Mouse (Mus musculus) hindbrain, embryonic 15.5 days (tissue): ENCODE measurements around the gene Hdac4. TPM values are rescaled to one million over a fixed set of nuclear protein-coding genes. Genes with fewer than 3 reads are reported as not detected.

Source experiments
- ATAC-seq: fragments of 200-750 bp; cut with Nextera tagmentation; 2 replicates; pipeline ENCODE4 v1.8.0; 2017; ENCODE audit warnings: low read depth, moderate number of reproducible peaks, moderate TSS enrichment; ENCODE audit not compliant: low FRiP score
- H3K27ac ChIP-seq: fragments of 300-500 bp; sonication (generic); replicated peaks from 2 replicates; pipeline ENCODE4 v1.5.1; 2015; ENCODE audit warnings: mild to moderate bottlenecking, inconsistent platforms
- H3K27me3 ChIP-seq: fragments of 300-500 bp; sonication (generic); 2 replicates; pipeline ENCODE4 v1.6.1; 2015; ENCODE audit warnings: control low read depth, inconsistent platforms
- H3K36me3 ChIP-seq: fragments of 300-500 bp; sonication (generic); 2 replicates; pipeline ENCODE4 v1.6.1; 2015; ENCODE audit warnings: control low read depth, inconsistent platforms
- H3K4me1 ChIP-seq: fragments of 300-500 bp; sonication (generic); replicated peaks from 2 replicates; pipeline ENCODE4 v1.6.1; 2015; ENCODE audit warnings: control low read depth, inconsistent platforms
- H3K4me2 ChIP-seq: fragments of 300-500 bp; sonication (generic); 2 replicates; pipeline ENCODE4 v1.6.1; 2015; ENCODE audit warnings: moderate library complexity, mild to moderate bottlenecking, inconsistent platforms
- H3K4me3 ChIP-seq: fragments of 300-500 bp; sonication (generic); 2 replicates; pipeline ENCODE4 v1.5.1; 2015; ENCODE audit warnings: mild to moderate bottlenecking, inconsistent platforms
- H3K9ac ChIP-seq: fragments of 300-500 bp; sonication (generic); 2 replicates; pipeline ENCODE4 v1.6.1; 2015; ENCODE audit warnings: inconsistent platforms
- H3K9me3 ChIP-seq: fragments of 300-500 bp; sonication (generic); 2 replicates; pipeline ENCODE4 v1.6.1; 2016; ENCODE audit warnings: control low read depth, inconsistent platforms
- WGBS: fragments of 180-500 bp; shearing (Covaris S2); methylation state at CpG from one replicate; pipeline ENCODE4 v1.1.7; 2015; 5-methylcytosine and 5-hydroxymethylcytosine counted together
- polyA plus RNA-seq: library from polyadenylated mRNA; unstranded; fragments of >200 nt; fragmentation: Nextera tagmentation; extraction: Ambion mirVana; gene quantifications from 2 replicates; pipeline ENCODE4 v1.2.1, GENCODE M21; 2015

The Hdac4 gene
- polyA plus RNA-seq, 1 experiment from 2014 or later: 32.4 TPM

DNA sequence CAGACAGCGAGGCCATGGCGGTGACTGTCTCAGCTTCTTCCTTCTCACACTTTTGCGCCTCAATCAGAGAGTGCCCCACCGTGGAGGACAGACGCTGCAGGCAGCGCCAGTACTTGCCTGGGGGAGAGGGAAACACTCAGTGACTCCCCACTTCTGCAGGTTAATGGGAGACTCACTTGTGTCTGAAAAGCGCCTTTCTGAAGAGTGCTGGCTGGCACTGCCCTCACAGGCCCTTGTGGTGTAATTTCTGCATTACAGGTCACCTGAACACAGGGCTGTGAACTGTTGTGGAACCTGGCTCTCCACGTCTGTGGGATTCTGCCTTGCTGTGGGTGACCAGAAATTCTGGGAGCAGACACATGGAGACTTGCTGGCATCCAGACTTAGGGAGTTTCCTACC lies 261.8 kb downstream of the Hdac4 start:
- H3K27me3 ChIP-seq: no peaks in the 10 kb centered on the region
- H3K9ac ChIP-seq: no peak overlapping the region
- no peak overlapping the region for H3K27ac ChIP-seq
- no peaks in the 10 kb centered on the region for H3K4me1 ChIP-seq
- H3K9me3 ChIP-seq: no peaks in the 10 kb centered on the region
- ATAC-seq: no peak
- H3K36me3 ChIP-seq: peaks cover 28% of the 10 kb centered on the region; the same call in 1 of the 2 replicates
- H3K4me2 ChIP-seq: no peak overlapping the region
- H3K4me3 ChIP-seq: no peak overlapping the region
- WGBS: 84% methylated on average over 8 of the region's 8 CpGs

DNA sequence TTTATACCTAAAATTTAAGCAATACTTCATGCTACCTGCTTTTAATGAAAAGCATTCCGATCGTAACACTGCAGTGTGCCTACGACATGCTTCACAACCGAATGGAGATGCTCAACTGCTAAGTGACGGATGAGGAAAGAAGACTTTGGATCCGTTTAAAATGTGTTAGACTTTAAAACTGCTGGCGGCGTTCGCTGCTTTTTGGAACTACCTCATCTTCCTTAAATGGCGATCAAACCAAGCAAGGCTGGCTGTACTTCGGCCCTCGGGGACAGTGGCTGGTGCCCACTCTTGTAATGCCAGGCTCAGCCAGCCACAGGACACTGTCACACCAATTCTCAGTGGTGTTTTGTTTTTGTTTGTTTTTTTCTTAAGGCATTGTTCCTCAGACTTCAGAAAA lies 263.3 kb downstream of the Hdac4 start:
- H3K4me3 ChIP-seq: no peak overlapping the region
- ATAC-seq: no peak
- no peaks in the 10 kb centered on the region for H3K27me3 ChIP-seq
- H3K27ac ChIP-seq: no peak overlapping the region
- no peaks in the 10 kb centered on the region for H3K9me3 ChIP-seq
- no peak overlapping the region for H3K4me2 ChIP-seq
- H3K9ac ChIP-seq: no peak overlapping the region
- H3K36me3 ChIP-seq: peaks cover 28% of the 10 kb centered on the region; the same call in 1 of the 2 replicates
- 92% methylated on average over 12 of the region's 12 CpGs for WGBS
- no peaks in the 10 kb centered on the region for H3K4me1 ChIP-seq

DNA sequence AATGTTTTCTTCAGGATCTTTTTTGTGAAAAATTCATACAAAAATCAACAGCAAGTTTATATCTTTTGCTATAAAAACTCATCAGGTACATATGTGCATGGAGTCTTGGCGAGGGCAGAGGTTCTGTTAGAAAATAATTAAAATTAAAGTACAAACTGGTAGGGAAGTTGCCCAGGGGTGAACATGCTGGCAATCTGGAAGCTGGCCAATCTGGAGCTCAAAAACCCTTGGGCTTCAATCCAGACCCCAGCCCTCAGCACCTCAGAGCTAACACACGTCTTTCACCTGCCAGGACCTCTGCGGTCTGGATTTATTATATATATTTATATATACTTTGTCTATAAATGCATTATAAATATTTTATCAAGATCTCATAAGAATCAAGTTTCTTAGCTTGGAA lies 263.7 kb downstream of the Hdac4 start:
- Histone ChIP-seq H3K4me2 (no peak overlapping the region), H3K9ac (no peak overlapping the region), H3K27ac (no peak overlapping the region), H3K27me3 (no peaks in the 10 kb centered on the region), H3K36me3 (peaks cover 28% of the 10 kb centered on the region; the same call in 1 of the 2 replicates), H3K4me3 (no peak overlapping the region), H3K9me3 (no peaks in the 10 kb centered on the region), H3K4me1 (no peaks in the 10 kb centered on the region)
- ATAC-seq: no peak
- 72% methylated on average over 3 of the region's 3 CpGs for WGBS

DNA sequence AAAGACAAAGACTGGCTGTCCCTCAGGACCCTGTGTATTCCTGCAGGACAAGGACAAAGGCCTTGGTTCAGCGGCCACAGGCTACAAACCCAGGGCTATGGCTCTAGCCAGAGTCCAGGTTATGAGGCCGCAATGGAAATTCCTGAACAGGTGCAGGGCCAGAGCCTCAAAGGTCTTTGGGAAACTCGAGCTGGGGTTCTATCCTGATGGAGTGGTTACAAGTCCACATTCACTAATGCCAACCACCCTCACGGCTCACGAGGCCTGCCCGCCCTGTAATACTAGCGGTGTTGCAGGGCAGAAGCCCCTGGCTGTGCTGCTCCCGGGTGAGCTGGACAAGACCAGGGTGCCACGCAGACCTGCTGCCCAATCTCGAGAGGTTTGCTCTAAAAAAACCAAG lies 264.3 kb downstream of the Hdac4 start:
- H3K4me1 ChIP-seq: no peaks in the 10 kb centered on the region
- WGBS: 95% methylated on average over 10 of the region's 10 CpGs
- no peak overlapping the region for H3K9ac ChIP-seq
- no peak overlapping the region for H3K27ac ChIP-seq
- no peak for ATAC-seq
- no peak overlapping the region for H3K4me2 ChIP-seq
- no peak overlapping the region for H3K4me3 ChIP-seq
- no peaks in the 10 kb centered on the region for H3K9me3 ChIP-seq
- H3K36me3 ChIP-seq: peaks cover 28% of the 10 kb centered on the region; the same call in 1 of the 2 replicates
- no peaks in the 10 kb centered on the region for H3K27me3 ChIP-seq

DNA sequence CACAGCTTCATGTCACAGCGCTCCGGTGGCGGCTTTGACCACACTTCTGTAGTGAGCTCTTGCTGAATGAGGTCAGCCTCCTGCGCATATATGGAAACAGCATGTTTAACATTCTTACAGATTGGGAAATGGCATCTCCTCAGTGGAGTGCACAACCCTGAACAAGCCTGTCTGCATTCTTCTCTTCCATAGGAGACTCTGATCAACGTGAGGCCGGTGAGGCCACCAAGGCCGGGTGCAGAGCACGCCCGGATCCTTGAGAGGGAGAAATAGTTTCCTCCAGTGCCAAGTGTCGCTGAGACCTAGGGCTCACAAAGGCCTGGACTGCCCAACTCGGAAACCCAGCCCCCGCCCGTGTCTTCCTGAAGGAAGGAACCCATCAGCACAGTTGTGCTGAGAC lies 266.4 kb downstream of the Hdac4 start:
- no peaks in the 10 kb centered on the region for H3K27me3 ChIP-seq
- 94% methylated on average over 13 of the region's 13 CpGs for WGBS
- ATAC-seq: no peak
- 0 out of 2 replicates have a peak, but pooled peaks cover 24% of the 10 kb centered on the region for H3K36me3 ChIP-seq
- no peak overlapping the region for H3K4me3 ChIP-seq
- H3K4me2 ChIP-seq: no peak overlapping the region
- no peak overlapping the region for H3K27ac ChIP-seq
- no peak overlapping the region for H3K9ac ChIP-seq
- no peaks in the 10 kb centered on the region for H3K9me3 ChIP-seq
- H3K4me1 ChIP-seq: no peaks in the 10 kb centered on the region

DNA sequence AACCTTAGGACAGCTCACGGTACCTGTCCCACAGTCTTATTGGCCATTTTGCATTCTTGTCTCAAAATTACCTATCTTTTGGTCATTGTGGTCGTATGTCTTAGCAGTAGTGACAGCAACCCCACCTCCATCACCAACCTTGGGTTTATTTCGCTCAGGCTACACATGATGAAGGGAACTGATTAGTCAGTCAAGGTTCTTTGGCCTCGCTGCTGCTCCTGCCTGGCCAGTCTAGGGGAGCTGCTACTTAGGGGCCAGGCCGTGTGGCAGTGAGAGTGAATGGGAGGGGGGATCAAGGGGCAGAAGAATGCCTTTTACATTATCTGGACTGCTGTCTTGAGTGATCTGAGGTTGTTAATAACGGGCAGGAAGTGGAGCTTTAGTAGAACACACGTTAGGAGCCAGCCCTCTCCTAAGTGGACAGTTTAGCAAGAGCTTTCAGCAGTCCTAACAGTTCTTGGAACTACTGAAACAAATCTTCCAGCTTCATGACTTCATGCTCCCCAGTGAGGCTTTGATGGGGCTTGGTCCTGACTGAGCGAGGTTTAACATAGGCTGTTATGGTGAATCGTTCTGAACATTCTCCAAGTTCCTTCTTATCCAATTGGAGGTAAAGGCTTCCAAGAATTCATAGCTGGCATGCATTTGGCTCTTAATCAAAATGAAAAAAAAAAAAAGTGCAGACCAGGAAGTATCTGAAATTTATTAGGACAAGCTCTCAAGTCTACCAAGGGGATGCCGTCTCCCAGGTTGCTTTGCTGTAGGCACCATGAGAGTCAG lies 267.8 kb downstream of the Hdac4 start:
- ATAC-seq: no peak
- no peaks in the 10 kb centered on the region for H3K9me3 ChIP-seq
- no peak overlapping the region for H3K4me2 ChIP-seq
- no peak overlapping the region for H3K9ac ChIP-seq
- no peaks in the 10 kb centered on the region for H3K27me3 ChIP-seq
- no peak overlapping the region for H3K4me3 ChIP-seq
- 0 out of 2 replicates have a peak, but pooled peaks cover 11% of the 10 kb centered on the region for H3K36me3 ChIP-seq
- no peak overlapping the region for H3K27ac ChIP-seq
- H3K4me1 ChIP-seq: no peaks in the 10 kb centered on the region
- WGBS: 88% methylated on average over 10 of the region's 10 CpGs

DNA sequence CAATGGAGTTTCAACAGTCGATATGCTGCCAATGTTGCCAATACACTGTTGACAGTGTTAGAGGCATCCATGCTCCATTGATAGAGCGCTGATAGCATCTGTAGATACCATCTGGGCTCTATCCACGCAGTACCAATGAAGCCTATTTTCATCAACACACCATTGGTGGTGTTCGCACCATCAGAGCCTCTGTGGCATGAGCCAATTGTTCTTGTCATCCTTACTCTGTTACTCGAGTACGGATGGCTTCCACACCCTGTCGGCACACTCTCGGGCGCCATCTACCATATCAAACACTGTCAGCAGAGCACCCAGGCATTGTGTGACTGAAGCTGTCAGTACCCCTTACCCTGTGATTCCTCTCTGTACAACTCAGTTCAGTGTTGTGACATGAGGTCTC lies 271.9 kb downstream of the Hdac4 start:
- no peaks in the 10 kb centered on the region for H3K27me3 ChIP-seq
- 93% methylated on average over 9 of the region's 9 CpGs for WGBS
- H3K4me3 ChIP-seq: no peak overlapping the region
- no peaks in the 10 kb centered on the region for H3K4me1 ChIP-seq
- no peak overlapping the region for H3K27ac ChIP-seq
- no peak overlapping the region for H3K9ac ChIP-seq
- H3K36me3 ChIP-seq: no peaks in the 10 kb centered on the region
- no peak overlapping the region for H3K4me2 ChIP-seq
- ATAC-seq: no peak
- H3K9me3 ChIP-seq: no peaks in the 10 kb centered on the region

DNA sequence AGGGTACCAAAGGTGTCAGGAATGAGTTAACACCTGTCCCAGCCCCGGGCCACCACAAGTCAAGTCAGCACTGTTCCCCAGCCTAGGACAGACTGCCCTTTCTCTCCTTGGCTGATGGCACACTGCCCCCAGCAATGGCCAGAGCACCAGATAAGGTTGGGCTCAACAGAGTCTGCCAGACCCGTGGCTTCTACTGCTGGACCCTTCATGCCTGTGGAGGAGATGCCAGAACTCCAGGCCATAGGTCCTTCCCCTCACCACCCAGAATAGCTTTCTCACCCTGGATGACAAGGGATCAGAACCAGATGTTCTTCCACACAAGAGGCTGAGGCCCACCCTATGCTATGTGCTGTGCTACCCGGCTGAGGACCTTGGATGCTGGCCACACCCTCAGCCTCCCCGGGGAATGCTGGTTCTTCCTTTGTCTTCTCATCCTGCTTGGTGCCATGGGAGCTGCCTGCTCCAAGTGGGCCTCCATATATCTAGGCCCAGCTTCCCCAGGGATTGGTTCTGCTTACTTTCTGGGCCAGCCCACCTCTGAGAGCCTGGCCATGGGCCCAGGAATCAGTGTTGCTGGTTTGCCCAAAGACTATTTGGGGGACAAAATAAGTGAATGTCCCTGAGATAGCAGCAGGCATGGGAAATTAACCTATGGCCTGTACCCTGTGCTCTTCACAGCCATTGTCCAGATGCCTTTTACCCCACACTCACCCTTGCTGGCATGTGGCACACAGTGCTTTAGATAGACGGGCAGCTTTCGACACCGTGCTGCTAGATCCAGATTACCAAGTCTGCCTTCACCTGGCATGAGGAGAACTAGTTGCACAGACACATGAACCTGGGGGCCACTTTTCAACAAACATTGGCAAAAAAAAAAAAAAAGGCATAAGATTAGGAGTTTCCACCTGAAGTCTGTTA lies 273.0 kb downstream of the Hdac4 start:
- Histone ChIP-seq H3K4me3 (no peak overlapping the region), H3K36me3 (no peaks in the 10 kb centered on the region), H3K9me3 (no peaks in the 10 kb centered on the region), H3K4me2 (no peak overlapping the region), H3K9ac (no peak overlapping the region), H3K4me1 (no peaks in the 10 kb centered on the region), H3K27ac (no peak overlapping the region), H3K27me3 (no peaks in the 10 kb centered on the region)
- WGBS: 89% methylated on average over 7 of the region's 7 CpGs
- no peak for ATAC-seq

DNA sequence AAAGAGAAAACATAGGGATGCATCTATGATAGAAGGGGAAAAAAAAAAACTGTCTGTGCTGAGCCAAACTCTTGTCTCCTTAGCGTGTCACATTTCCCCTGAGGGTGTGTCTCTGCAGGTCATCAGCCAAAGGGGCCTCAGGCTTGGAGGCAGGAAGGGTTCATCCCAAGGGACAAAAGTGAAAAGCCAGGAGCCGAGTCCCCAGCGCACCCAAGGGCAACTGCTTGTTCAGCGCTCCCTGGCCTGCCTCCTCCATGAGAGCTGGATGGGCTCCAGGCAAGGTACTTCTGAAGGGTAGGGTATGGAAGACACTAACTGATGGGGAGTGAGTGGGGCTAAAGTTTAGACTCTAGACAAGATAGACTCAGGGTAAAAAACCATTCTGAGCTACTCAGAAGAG lies 273.8 kb downstream of the Hdac4 start:
- ATAC-seq: no peak
- Histone ChIP-seq H3K9ac (no peak overlapping the region), H3K4me3 (no peak overlapping the region), H3K36me3 (no peaks in the 10 kb centered on the region), H3K9me3 (no peaks in the 10 kb centered on the region), H3K27me3 (no peaks in the 10 kb centered on the region), H3K4me2 (no peak overlapping the region), H3K4me1 (no peaks in the 10 kb centered on the region), H3K27ac (no peak overlapping the region)
- WGBS: 80% methylated on average over 4 of the region's 4 CpGs

DNA sequence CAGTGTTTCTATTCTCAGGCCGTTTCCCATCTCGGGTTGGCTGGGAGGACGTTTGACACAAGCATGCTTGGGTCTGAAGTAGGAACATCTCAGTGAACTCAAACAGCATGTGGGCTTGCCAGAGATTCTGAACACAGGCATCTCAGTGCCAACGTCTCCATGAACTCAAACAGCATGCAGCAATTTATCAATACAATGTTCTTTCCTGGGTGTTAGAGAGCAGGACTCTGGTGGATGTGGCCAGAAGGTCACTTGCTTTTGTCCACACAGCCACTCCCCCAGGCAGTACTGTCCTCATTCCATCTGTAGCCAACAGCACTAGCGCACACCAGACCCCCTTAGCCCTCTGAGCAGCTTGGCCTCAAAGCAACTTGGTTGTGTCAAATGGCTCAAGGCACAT lies 274.2 kb downstream of the Hdac4 start:
- H3K9me3 ChIP-seq: no peaks in the 10 kb centered on the region
- no peaks in the 10 kb centered on the region for H3K36me3 ChIP-seq
- H3K27me3 ChIP-seq: no peaks in the 10 kb centered on the region
- H3K4me2 ChIP-seq: no peak overlapping the region
- H3K4me1 ChIP-seq: no peaks in the 10 kb centered on the region
- WGBS: 67% methylated on average over 5 of the region's 5 CpGs
- H3K4me3 ChIP-seq: no peak overlapping the region
- H3K9ac ChIP-seq: no peak overlapping the region
- no peak for ATAC-seq
- no peak overlapping the region for H3K27ac ChIP-seq

DNA sequence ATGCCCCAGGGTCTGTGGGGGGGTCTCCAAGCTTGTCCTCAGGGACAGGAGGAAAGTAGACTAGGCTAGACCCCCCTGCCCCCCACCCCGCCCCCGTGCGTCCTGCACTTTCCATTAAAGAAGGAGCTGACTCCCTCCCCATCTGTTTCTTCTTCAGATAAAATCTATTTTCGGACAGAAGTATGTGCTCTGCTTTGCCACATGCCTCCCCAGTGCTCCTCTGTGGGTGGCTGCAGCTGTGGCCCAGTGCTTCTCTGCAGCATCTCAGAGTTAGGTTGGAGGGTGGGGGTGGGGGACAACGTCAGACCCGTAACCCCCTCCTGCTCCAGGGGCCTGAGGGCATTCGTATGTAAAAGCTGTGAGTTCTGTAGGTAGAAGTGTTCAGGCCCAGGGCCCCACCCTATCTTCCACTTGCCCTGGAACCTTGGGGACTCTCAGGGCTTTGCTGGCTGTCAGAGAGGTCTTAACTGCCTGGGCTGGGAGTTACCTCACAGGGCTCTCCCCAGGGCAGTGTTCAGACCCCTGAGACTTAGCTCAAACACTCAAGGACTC lies 275.4 kb downstream of the Hdac4 start:
- H3K4me1 ChIP-seq: no peaks in the 10 kb centered on the region
- H3K9ac ChIP-seq: no peak overlapping the region
- WGBS: 48% methylated on average over 7 of the region's 7 CpGs
- H3K9me3 ChIP-seq: no peaks in the 10 kb centered on the region
- H3K36me3 ChIP-seq: no peaks in the 10 kb centered on the region
- ATAC-seq: no peak
- no peak overlapping the region for H3K4me2 ChIP-seq
- no peaks in the 10 kb centered on the region for H3K27me3 ChIP-seq
- no peak overlapping the region for H3K27ac ChIP-seq
- no peak overlapping the region for H3K4me3 ChIP-seq

DNA sequence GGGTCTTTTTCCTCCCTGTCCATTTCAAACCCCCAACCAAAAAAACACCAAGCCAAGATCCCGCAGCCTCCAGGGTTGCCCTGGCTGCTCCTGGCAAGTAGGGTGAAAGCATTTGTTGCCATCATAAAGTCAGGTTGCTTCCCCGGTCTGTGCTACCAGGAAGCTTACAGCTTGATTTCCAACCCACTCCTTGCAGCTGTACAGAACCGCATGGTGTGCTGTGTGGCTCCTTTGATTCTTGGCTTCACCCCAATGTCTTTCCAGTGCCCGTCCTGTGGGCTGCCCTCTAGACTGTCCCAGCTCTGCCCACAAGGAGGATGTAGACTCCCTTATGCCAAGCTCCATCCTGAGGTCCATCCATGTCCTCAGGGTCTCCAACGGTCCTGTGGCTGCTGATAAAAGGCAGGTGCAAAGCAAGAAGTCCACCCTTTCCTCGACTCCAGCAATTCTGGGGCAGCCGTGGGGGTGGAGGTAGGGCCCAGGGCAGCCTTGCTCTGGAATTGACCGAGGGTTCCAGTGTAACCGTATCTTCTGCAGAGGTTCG lies 277.2 kb downstream of the Hdac4 start:
- Histone ChIP-seq H3K9ac (no peak overlapping the region), H3K4me2 (no peak overlapping the region), H3K4me3 (no peak overlapping the region), H3K9me3 (no peaks in the 10 kb centered on the region), H3K27ac (no peak overlapping the region), H3K27me3 (no peaks in the 10 kb centered on the region), H3K36me3 (no peaks in the 10 kb centered on the region), H3K4me1 (no peaks in the 10 kb centered on the region)
- ATAC-seq: no peak
- 89% methylated on average over 10 of the region's 10 CpGs for WGBS
